Mouse (Mus musculus) forebrain, embryonic 16.5 days (tissue): ENCODE results near the gene Gna14. TPM values are rescaled to one million over a fixed set of nuclear protein-coding genes. Genes with fewer than 3 reads are reported as not detected.
A peak's percentile ranks its signal among the peaks of the same experiment; 100 is the strongest.

Experiments used
- ATAC-seq: fragments of 200-750 bp; cut with Nextera tagmentation; 2 replicates; pipeline ENCODE4 v1.8.0; 2017; ENCODE audit warnings: mild to moderate bottlenecking, moderate library complexity
- H3K27ac ChIP-seq: fragments of 300-500 bp; sonication (generic); 2 replicates; pipeline ENCODE4 v1.5.1; 2014; ENCODE audit warnings: low read length, control low read depth
- H3K27me3 ChIP-seq: fragments of 300-500 bp; sonication (generic); replicated peaks from 2 replicates; pipeline ENCODE4 v1.6.1; 2014; ENCODE audit warnings: low read length; ENCODE audit not compliant: control insufficient read depth, insufficient read depth
- H3K36me3 ChIP-seq: fragments of 300-500 bp; sonication (generic); 2 replicates; pipeline ENCODE4 v1.6.1; 2014; ENCODE audit not compliant: control insufficient read depth, insufficient read depth
- H3K4me1 ChIP-seq: fragments of 300-500 bp; sonication (generic); replicated peaks from 2 replicates; pipeline ENCODE4 v1.6.1; 2014; ENCODE audit warnings: low read length; ENCODE audit not compliant: control insufficient read depth, insufficient read depth
- H3K4me2 ChIP-seq: fragments of 300-500 bp; sonication (generic); 2 replicates; pipeline ENCODE4 v1.6.1; 2014; ENCODE audit warnings: mild to moderate bottlenecking, low read length, control low read depth
- H3K4me3 ChIP-seq: fragments of 300-500 bp; sonication (generic); replicated peaks from 2 replicates; pipeline ENCODE4 v1.5.1; 2014; ENCODE audit warnings: mild to moderate bottlenecking, low read length, control low read depth
- H3K9ac ChIP-seq: fragments of 300-500 bp; sonication (generic); replicated peaks from 2 replicates; pipeline ENCODE4 v1.6.1; 2014; ENCODE audit warnings: low read depth, low read length, control low read depth
- H3K9me3 ChIP-seq: fragments of 300-500 bp; sonication (generic); 2 replicates; pipeline ENCODE4 v1.6.1; 2016; ENCODE audit warnings: low read length; ENCODE audit not compliant: control insufficient read depth
- WGBS: fragments of 180-500 bp; shearing (Covaris S2); extraction: QIAGEN DNeasy Blood & Tissue Kit; methylation state at CpG from one replicate; pipeline ENCODE4 v1.1.7; 2014; 5-methylcytosine and 5-hydroxymethylcytosine counted together
- polyA plus RNA-seq: library from polyadenylated mRNA; unstranded; fragments of >200 nt; fragmentation: Nextera tagmentation; extraction: Ambion mirVana; gene quantifications from 2 replicates; pipeline ENCODE4 v1.2.1, GENCODE M21; 2015

The Gna14 gene
- polyA plus RNA-seq, 1 experiment from 2014 or later = 1.3 TPM

- Histone ChIP-seq H3K9me3 (no peaks in the 10 kb centered on the region), H3K27ac (no peak overlapping the region), H3K4me1 (no peaks in the 10 kb centered on the region), H3K27me3 (no peaks in the 10 kb centered on the region), H3K4me3 (no peak overlapping the region), H3K36me3 (no peaks in the 10 kb centered on the region), H3K4me2 (no peak overlapping the region), H3K9ac (no peak overlapping the region)
- ATAC-seq = no peak
Measured at GRCm38 (mm10) chr19:16624994-16625393, 189.4 kb downstream of the Gna14 start.

DNA sequence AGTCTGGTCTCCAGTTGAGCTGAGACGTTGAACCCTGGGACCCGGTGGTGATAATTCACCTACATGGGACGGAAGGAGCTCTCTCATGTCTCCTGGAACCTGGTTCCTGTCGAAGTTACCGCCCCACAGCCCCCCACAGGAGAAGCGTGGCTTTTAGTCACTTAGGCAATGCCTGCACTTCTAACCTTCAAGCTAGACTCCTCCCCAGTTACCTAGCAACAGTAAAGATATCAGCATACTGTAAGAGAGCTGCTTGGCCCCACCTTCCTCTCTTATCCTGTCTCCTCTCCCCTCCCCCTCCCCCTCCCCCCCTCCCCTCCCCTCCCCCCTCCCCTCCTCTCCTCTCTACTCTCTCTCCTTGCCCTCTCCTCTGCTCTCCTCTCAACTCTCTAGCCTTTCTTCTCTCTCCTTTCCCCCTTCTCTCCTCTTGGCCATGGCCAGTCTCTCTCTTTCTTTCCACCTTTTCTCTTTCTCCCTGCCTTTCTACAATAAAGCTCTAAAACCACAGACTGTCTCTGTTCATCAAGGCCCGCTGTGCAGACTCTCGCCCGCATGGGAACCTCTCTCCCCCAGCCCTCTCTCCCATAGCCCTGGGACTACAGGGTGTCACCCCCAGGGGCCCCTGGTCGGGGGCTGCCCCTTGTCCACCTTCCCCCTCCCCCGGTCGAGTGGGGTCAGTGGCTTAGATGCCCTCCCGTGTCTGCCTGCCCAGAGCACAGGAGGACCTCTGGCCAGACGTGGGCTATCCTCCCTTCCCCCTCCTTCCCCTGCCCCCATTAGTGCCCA lies 190.2 kb downstream of the Gna14 start:
- ATAC-seq = peak; percentile 55
- H3K4me2 ChIP-seq = no peak overlapping the region
- H3K27me3 ChIP-seq = no peaks in the 10 kb centered on the region
- H3K9me3 ChIP-seq = no peaks in the 10 kb centered on the region
- WGBS = 34% methylated on average over 14 of the region's 14 CpGs
- no peak overlapping the region for H3K27ac ChIP-seq
- H3K36me3 ChIP-seq = no peaks in the 10 kb centered on the region
- no peak overlapping the region for H3K9ac ChIP-seq
- H3K4me3 ChIP-seq = no peak overlapping the region
- no peaks in the 10 kb centered on the region for H3K4me1 ChIP-seq
